Mouse (Mus musculus) limb, embryonic 13.5 days (tissue): ENCODE results near the gene Aurkb. TPM values are rescaled to one million over a fixed set of nuclear protein-coding genes. Genes with fewer than 3 reads are reported as not detected.
"Not testable (repeated sequence)": the region's sequence is repeated elsewhere in the genome, so short reads cannot be mapped to it uniquely, and the experiment has no call there.

ENCODE experiments used
- ATAC-seq: fragments of 200-750 bp; cut with Nextera tagmentation; 2 replicates; pipeline ENCODE4 v1.8.0; 2017; ENCODE audit warnings: low read depth, moderate number of reproducible peaks, moderate TSS enrichment; ENCODE audit not compliant: low FRiP score
- H3K27ac ChIP-seq: fragments of 300-500 bp; sonication (generic); 2 replicates; pipeline ENCODE4 v1.5.1; 2015; ENCODE audit warnings: inconsistent platforms, mild to moderate bottlenecking, moderate library complexity
- H3K27me3 ChIP-seq: fragments of 300-500 bp; sonication (generic); 2 replicates; pipeline ENCODE4 v1.6.1; 2015; ENCODE audit warnings: mild to moderate bottlenecking, inconsistent platforms
- H3K36me3 ChIP-seq: fragments of 300-500 bp; sonication (generic); 2 replicates; pipeline ENCODE4 v1.6.1; 2015; ENCODE audit warnings: inconsistent platforms, mild to moderate bottlenecking, moderate library complexity
- H3K4me1 ChIP-seq: fragments of 300-500 bp; sonication (generic); 2 replicates; pipeline ENCODE4 v1.6.1; 2015; ENCODE audit warnings: inconsistent platforms
- H3K4me2 ChIP-seq: fragments of 300-500 bp; sonication (generic); replicated peaks from 2 replicates; pipeline ENCODE4 v1.6.1; 2015; ENCODE audit warnings: inconsistent platforms, mild to moderate bottlenecking, moderate library complexity
- H3K4me3 ChIP-seq: fragments of 300-500 bp; sonication (generic); 2 replicates; pipeline ENCODE4 v1.5.1; 2015; ENCODE audit warnings: moderate library complexity, mild to moderate bottlenecking, inconsistent platforms
- H3K9ac ChIP-seq: fragments of 300-500 bp; sonication (generic); 2 replicates; pipeline ENCODE4 v1.6.1; 2015; ENCODE audit warnings: mild to moderate bottlenecking, inconsistent platforms
- H3K9me3 ChIP-seq: fragments of 300-500 bp; sonication (generic); 2 replicates; pipeline ENCODE4 v1.6.1; 2016; ENCODE audit warnings: inconsistent platforms
- WGBS: fragments of 180-500 bp; shearing (Covaris S2); methylation state at CpG from one replicate; pipeline ENCODE4 v1.1.7; 2015; 5-methylcytosine and 5-hydroxymethylcytosine counted together
- polyA plus RNA-seq: library from polyadenylated mRNA; unstranded; fragments of >200 nt; fragmentation: Nextera tagmentation; extraction: Ambion mirVana; gene quantifications from 2 replicates; pipeline ENCODE4 v1.2.1, GENCODE M21; 2015

The Aurkb gene
- 140 and 141 TPM in 2 replicates for polyA plus RNA-seq

GRCm38 (mm10) chr11:69045531-69046394, at the start of gene Aurkb:
Gene Aurkb, plus strand, starts transcription at chr11:69045647.
- H3K27me3 ChIP-seq = no peaks in the 10 kb centered on the region
- peak within 1 kb of the TSS; percentile 84 for H3K4me3 ChIP-seq
- H3K27ac ChIP-seq = peak within 1 kb of the TSS; percentile 82
- no peaks in the 10 kb centered on the region for H3K9me3 ChIP-seq
- WGBS = under 1% methylated on average over 54 of the region's 54 CpGs
- peaks cover 32% of the 10 kb centered on the region for H3K36me3 ChIP-seq
- H3K9ac ChIP-seq = peak within 1 kb of the TSS; percentile 86
- peak within 1 kb of the TSS; percentile 93 for H3K4me2 ChIP-seq
- ATAC-seq = peak; percentile 78
- H3K4me1 ChIP-seq = peaks cover 32% of the 10 kb centered on the region

- no peak overlapping the region for H3K9ac ChIP-seq
- ATAC-seq = no peak
- H3K36me3 ChIP-seq = peaks cover 97% of the 10 kb centered on the region
- 95% methylated on average over 4 of the region's 4 CpGs for whole genome bisulfite sequencing
- H3K27ac ChIP-seq = no peak overlapping the region
- H3K4me3 ChIP-seq = no peak overlapping the region
- H3K27me3 ChIP-seq = no peaks in the 10 kb centered on the region
- H3K4me1 ChIP-seq = no peaks in the 10 kb centered on the region
- H3K9me3 ChIP-seq = no peaks in the 10 kb centered on the region
- H3K4me2 ChIP-seq = no peak overlapping the region
Observed at GRCm38 (mm10) chr11:68997080-68997479, 48.4 kb upstream of the Aurkb start.

GRCm38 (mm10) chr11:69002782-69003181, 42.7 kb upstream of the Aurkb start:
- not testable (repeated sequence) for H3K27me3 ChIP-seq, H3K4me3 ChIP-seq, H3K27ac ChIP-seq, H3K9me3 ChIP-seq, H3K4me1 ChIP-seq, ATAC-seq, H3K4me2 ChIP-seq
- 94% methylated on average over 4 of the region's 4 CpGs for WGBS
- Histone ChIP-seq H3K36me3 (peaks cover 58% of the 10 kb centered on the region), H3K9ac (0 out of 2 replicates have a peak overlapping the region, but pooled peaks have one; percentile 19)

- peaks cover 50% of the 10 kb centered on the region for H3K36me3 ChIP-seq
Observed at GRCm38 (mm10) chr11:69003592-69003991, 41.9 kb upstream of the Aurkb start.

GRCm38 (mm10) chr11:69005193-69005592, 40.3 kb upstream of the Aurkb start:
- Histone ChIP-seq H3K9me3 (no peaks in the 10 kb centered on the region), H3K9ac (no peak overlapping the region), H3K4me2 (no peak overlapping the region), H3K27me3 (no peaks in the 10 kb centered on the region), H3K36me3 (peaks cover 34% of the 10 kb centered on the region), H3K4me3 (no peak overlapping the region), H3K27ac (no peak overlapping the region), H3K4me1 (peaks cover 11% of the 10 kb centered on the region)
- no peak for ATAC-seq
- WGBS = 87% methylated on average over 7 of the region's 7 CpGs

More at GRCm38 (mm10) chr11:69003592-69003991, 41.9 kb upstream of the Aurkb start:
- H3K9me3 ChIP-seq = no peaks in the 10 kb centered on the region
- no peak overlapping the region for H3K4me3 ChIP-seq
- H3K27ac ChIP-seq = no peak overlapping the region
- no peak for ATAC-seq
- H3K27me3 ChIP-seq = no peaks in the 10 kb centered on the region
- H3K4me1 ChIP-seq = peaks cover 11% of the 10 kb centered on the region
- WGBS = 57% methylated on average over 4 of the region's 4 CpGs
- no peak overlapping the region for H3K9ac ChIP-seq
- H3K4me2 ChIP-seq = no peak overlapping the region

- H3K36me3 ChIP-seq = peaks cover 20% of the 10 kb centered on the region
- ATAC-seq, H3K4me3 ChIP-seq, H3K27me3 ChIP-seq, H3K9me3 ChIP-seq, H3K4me2 ChIP-seq, H3K27ac ChIP-seq, H3K9ac ChIP-seq: not testable (repeated sequence)
- H3K4me1 ChIP-seq = peaks cover 17% of the 10 kb centered on the region
Observed at GRCm38 (mm10) chr11:69006575-69006974, 38.9 kb upstream of the Aurkb start.

- Histone ChIP-seq H3K9me3 (no peaks in the 10 kb centered on the region), H3K4me3 (peak within 1 kb of the TSS; percentile 74), H3K27ac (peak within 1 kb of the TSS; percentile 73), H3K9ac (peak within 1 kb of the TSS; percentile 78), H3K27me3 (no peaks in the 10 kb centered on the region), H3K4me2 (peak within 1 kb of the TSS; percentile 64), H3K4me1 (peaks cover 18% of the 10 kb centered on the region), H3K36me3 (peaks cover 2% of the 10 kb centered on the region)
- WGBS = 10% methylated on average over 38 of the region's 38 CpGs
- peak; percentile 89 for ATAC-seq
Observed at GRCm38 (mm10) chr11:69008182-69009121, 37.0 kb upstream of the Aurkb start, which contains the start of gene Pfas. Gene Pfas, minus strand, starts transcription at chr11:69008460.

- Histone ChIP-seq H3K9me3 (no peaks in the 10 kb centered on the region), H3K27me3 (no peaks in the 10 kb centered on the region), H3K36me3 (no peaks in the 10 kb centered on the region), H3K27ac (no peak overlapping the region), H3K4me3 (no peak overlapping the region), H3K9ac (no peak overlapping the region), H3K4me1 (peaks cover 18% of the 10 kb centered on the region), H3K4me2 (no peak overlapping the region)
- ATAC-seq = no peak
- 90% methylated on average over 1 of the region's 1 CpGs for WGBS
Observed at GRCm38 (mm10) chr11:69009508-69009907, 35.9 kb upstream of the Aurkb start.

GRCm38 (mm10) chr11:69010400-69011323, 34.8 kb upstream of the Aurkb start:
- Histone ChIP-seq H3K27me3 (no peaks in the 10 kb centered on the region), H3K4me3 (peak overlapping the region; percentile 62; the same call in 1 of the 2 replicates), H3K9ac (no peak overlapping the region), H3K36me3 (no peaks in the 10 kb centered on the region), H3K4me1 (peaks cover 22% of the 10 kb centered on the region), H3K9me3 (no peaks in the 10 kb centered on the region), H3K4me2 (peak overlapping the region; percentile 84; the same call in 1 of the 2 replicates), H3K27ac (no peak overlapping the region)
- no peak for ATAC-seq
- WGBS = 89% methylated on average over 15 of the region's 15 CpGs

GRCm38 (mm10) chr11:69011445-69011844, 34.0 kb upstream of the Aurkb start:
- ATAC-seq, H3K36me3 ChIP-seq, H3K9me3 ChIP-seq, H3K27me3 ChIP-seq, H3K27ac ChIP-seq: not testable (repeated sequence)
- 0 out of 2 replicates have a peak overlapping the region, but pooled peaks have one; percentile 72 for H3K9ac ChIP-seq
- peak overlapping the region; percentile 84 for H3K4me2 ChIP-seq
- peak overlapping the region; percentile 62 for H3K4me3 ChIP-seq
- 66% methylated on average over 2 of the region's 2 CpGs for WGBS
- H3K4me1 ChIP-seq = peaks cover 23% of the 10 kb centered on the region

- Histone ChIP-seq H3K9ac (peak overlapping the region; percentile 72), H3K27me3 (no peaks in the 10 kb centered on the region), H3K4me2 (peak overlapping the region; percentile 84), H3K4me3 (peak overlapping the region; percentile 62), H3K27ac (peak overlapping the region; percentile 70), H3K9me3 (no peaks in the 10 kb centered on the region), H3K4me1 (peaks cover 27% of the 10 kb centered on the region), H3K36me3 (no peaks in the 10 kb centered on the region)
- WGBS = 2% methylated on average over 18 of the region's 18 CpGs
- ATAC-seq = peak; percentile 57; the same call in 1 of the 2 replicates
Observed at GRCm38 (mm10) chr11:69012071-69012601, 33.3 kb upstream of the Aurkb start.
